Mouse (Mus musculus) midbrain, embryonic 12.5 days (tissue): ENCODE measurements around the gene Cep128. TPM values are rescaled to one million over a fixed set of nuclear protein-coding genes. Genes with fewer than 3 reads are reported as not detected.

ENCODE experiments used
- ATAC-seq: fragments of 200-750 bp; cut with Nextera tagmentation; 2 replicates; pipeline ENCODE4 v1.8.0; 2017; ENCODE audit warnings: low read depth, moderate TSS enrichment, moderate library complexity; ENCODE audit not compliant: low FRiP score
- H3K27ac ChIP-seq: fragments of 300-500 bp; sonication (generic); replicated peaks from 2 replicates; pipeline ENCODE4 v1.5.1; 2016; ENCODE audit warnings: mild to moderate bottlenecking
- H3K27me3 ChIP-seq: fragments of 300-500 bp; sonication (generic); 2 replicates; pipeline ENCODE4 v1.6.1; 2016; ENCODE audit warnings: mild to moderate bottlenecking
- H3K36me3 ChIP-seq: fragments of 300-500 bp; sonication (generic); 2 replicates; pipeline ENCODE4 v1.6.1; 2016
- H3K4me1 ChIP-seq: fragments of 300-500 bp; sonication (generic); 2 replicates; pipeline ENCODE4 v1.6.1; 2016
- H3K4me2 ChIP-seq: fragments of 300-500 bp; sonication (generic); replicated peaks from 2 replicates; pipeline ENCODE4 v1.6.1; 2016; ENCODE audit warnings: mild to moderate bottlenecking, moderate library complexity
- H3K4me3 ChIP-seq: fragments of 300-500 bp; sonication (generic); 2 replicates; pipeline ENCODE4 v1.5.1; 2016; ENCODE audit warnings: mild to moderate bottlenecking
- H3K9ac ChIP-seq: fragments of 300-500 bp; sonication (generic); replicated peaks from 2 replicates; pipeline ENCODE4 v1.6.1; 2016; ENCODE audit warnings: mild to moderate bottlenecking, moderate library complexity
- H3K9me3 ChIP-seq: fragments of 300-500 bp; sonication (generic); 2 replicates; pipeline ENCODE4 v1.6.1; 2016; ENCODE audit warnings: mild to moderate bottlenecking
- WGBS: fragments of 180-500 bp; shearing (Covaris S2); methylation state at CpG from one replicate; pipeline ENCODE4 v1.1.7; 2016; 5-methylcytosine and 5-hydroxymethylcytosine counted together
- polyA plus RNA-seq: library from polyadenylated mRNA; unstranded; fragments of >200 nt; fragmentation: Nextera tagmentation; extraction: Ambion mirVana; gene quantifications from 2 replicates; pipeline ENCODE4 v1.2.1, GENCODE M21; 2016

Cep128 gene
- polyA plus RNA-seq, 1 experiment from 2014 or later = 8.5 TPM

- Histone ChIP-seq H3K9me3 (no peaks in the 10 kb centered on the region), H3K27me3 (no peaks in the 10 kb centered on the region), H3K9ac (no peak overlapping the region), H3K4me1 (no peaks in the 10 kb centered on the region), H3K36me3 (no peaks in the 10 kb centered on the region), H3K27ac (no peak overlapping the region), H3K4me3 (no peak overlapping the region), H3K4me2 (no peak overlapping the region)
- ATAC-seq = no peak
- 80% methylated on average over 4 of the region's 4 CpGs for WGBS
Measured at GRCm38 (mm10) chr12:91041363-91041762, 342.8 kb downstream of the Cep128 start.

GRCm38 (mm10) chr12:91040267-91040905, 343.8 kb downstream of the Cep128 start:
- H3K9me3 ChIP-seq = no peaks in the 10 kb centered on the region
- H3K9ac ChIP-seq = no peak overlapping the region
- H3K4me3 ChIP-seq = no peak overlapping the region
- H3K4me2 ChIP-seq = no peak overlapping the region
- no peaks in the 10 kb centered on the region for H3K4me1 ChIP-seq
- no peaks in the 10 kb centered on the region for H3K36me3 ChIP-seq
- WGBS = 79% methylated on average over 7 of the region's 7 CpGs
- H3K27ac ChIP-seq = no peak overlapping the region
- 0 out of 2 replicates have a peak, but pooled peaks have one; percentile 44 for ATAC-seq
- no peaks in the 10 kb centered on the region for H3K27me3 ChIP-seq

- Histone ChIP-seq H3K4me1 (no peaks in the 10 kb centered on the region), H3K27ac (no peak overlapping the region), H3K27me3 (no peaks in the 10 kb centered on the region), H3K9me3 (no peaks in the 10 kb centered on the region), H3K4me3 (no peak overlapping the region), H3K36me3 (no peaks in the 10 kb centered on the region), H3K9ac (no peak overlapping the region), H3K4me2 (no peak overlapping the region)
- WGBS = 87% methylated on average over 5 of the region's 5 CpGs
- ATAC-seq = no peak
Measured at GRCm38 (mm10) chr12:91029116-91029515, 355.1 kb downstream of the Cep128 start.

- H3K9me3 ChIP-seq = no peaks in the 10 kb centered on the region
- H3K27ac ChIP-seq = no peak overlapping the region
- ATAC-seq = no peak
- WGBS = 85% methylated on average over 9 of the region's 9 CpGs
- H3K4me3 ChIP-seq = no peak overlapping the region
- no peaks in the 10 kb centered on the region for H3K4me1 ChIP-seq
- no peaks in the 10 kb centered on the region for H3K36me3 ChIP-seq
- no peak overlapping the region for H3K9ac ChIP-seq
- H3K27me3 ChIP-seq = no peaks in the 10 kb centered on the region
- H3K4me2 ChIP-seq = no peak overlapping the region
Measured at GRCm38 (mm10) chr12:91027681-91028080, 356.5 kb downstream of the Cep128 start.

- ATAC-seq = no peak
- no peak overlapping the region for H3K27ac ChIP-seq
Measured at GRCm38 (mm10) chr12:91027100-91027499, 357.1 kb downstream of the Cep128 start.

GRCm38 (mm10) chr12:91015075-91015474, 369.1 kb downstream of the Cep128 start:
- Histone ChIP-seq H3K9me3 (no peaks in the 10 kb centered on the region), H3K27me3 (no peaks in the 10 kb centered on the region), H3K4me3 (no peak overlapping the region), H3K4me1 (0 out of 2 replicates have a peak, but pooled peaks cover 3% of the 10 kb centered on the region), H3K4me2 (no peak overlapping the region), H3K27ac (no peak overlapping the region), H3K36me3 (no peaks in the 10 kb centered on the region), H3K9ac (no peak overlapping the region)
- ATAC-seq = no peak
- WGBS = 62% methylated on average over 6 of the region's 6 CpGs

More at GRCm38 (mm10) chr12:91027100-91027499, 357.1 kb downstream of the Cep128 start:
- H3K4me2 ChIP-seq = no peak overlapping the region
- WGBS = 88% methylated on average over 4 of the region's 4 CpGs
- no peaks in the 10 kb centered on the region for H3K4me1 ChIP-seq
- no peak overlapping the region for H3K4me3 ChIP-seq
- no peaks in the 10 kb centered on the region for H3K9me3 ChIP-seq
- H3K36me3 ChIP-seq = no peaks in the 10 kb centered on the region
- H3K27me3 ChIP-seq = no peaks in the 10 kb centered on the region
- no peak overlapping the region for H3K9ac ChIP-seq

GRCm38 (mm10) chr12:91013043-91013442, 371.2 kb downstream of the Cep128 start:
- H3K4me1 ChIP-seq = 0 out of 2 replicates have a peak, but pooled peaks cover 3% of the 10 kb centered on the region
- 84% methylated on average over 6 of the region's 6 CpGs for WGBS
- no peak overlapping the region for H3K27ac ChIP-seq
- no peaks in the 10 kb centered on the region for H3K27me3 ChIP-seq
- no peaks in the 10 kb centered on the region for H3K9me3 ChIP-seq
- H3K4me3 ChIP-seq = no peak overlapping the region
- no peaks in the 10 kb centered on the region for H3K36me3 ChIP-seq
- H3K9ac ChIP-seq = no peak overlapping the region
- no peak overlapping the region for H3K4me2 ChIP-seq
- ATAC-seq = no peak

GRCm38 (mm10) chr12:91012184-91012583, 372.0 kb downstream of the Cep128 start:
- Histone ChIP-seq H3K4me1 (0 out of 2 replicates have a peak, but pooled peaks cover 3% of the 10 kb centered on the region), H3K27me3 (no peaks in the 10 kb centered on the region), H3K4me2 (no peak overlapping the region), H3K9ac (no peak overlapping the region), H3K27ac (no peak overlapping the region), H3K9me3 (no peaks in the 10 kb centered on the region), H3K36me3 (no peaks in the 10 kb centered on the region), H3K4me3 (no peak overlapping the region)
- WGBS = 64% methylated on average over 4 of the region's 4 CpGs
- no peak for ATAC-seq

GRCm38 (mm10) chr12:91008736-91009135, 375.5 kb downstream of the Cep128 start:
- Histone ChIP-seq H3K4me2 (no peak overlapping the region), H3K9me3 (no peaks in the 10 kb centered on the region), H3K27me3 (no peaks in the 10 kb centered on the region), H3K4me1 (no peaks in the 10 kb centered on the region), H3K36me3 (no peaks in the 10 kb centered on the region), H3K4me3 (no peak overlapping the region), H3K27ac (no peak overlapping the region), H3K9ac (no peak overlapping the region)
- 83% methylated on average over 5 of the region's 5 CpGs for WGBS
- no peak for ATAC-seq

- WGBS = 88% methylated on average over 3 of the region's 3 CpGs
- no peak overlapping the region for H3K4me2 ChIP-seq
- no peaks in the 10 kb centered on the region for H3K4me1 ChIP-seq
- no peak overlapping the region for H3K9ac ChIP-seq
- no peak overlapping the region for H3K4me3 ChIP-seq
- H3K27ac ChIP-seq = no peak overlapping the region
- ATAC-seq = no peak
- H3K9me3 ChIP-seq = no peaks in the 10 kb centered on the region
- no peaks in the 10 kb centered on the region for H3K36me3 ChIP-seq
- H3K27me3 ChIP-seq = no peaks in the 10 kb centered on the region
Measured at GRCm38 (mm10) chr12:91008170-91008569, 376.0 kb downstream of the Cep128 start.

- Histone ChIP-seq H3K27me3 (no peaks in the 10 kb centered on the region), H3K4me3 (no peak overlapping the region), H3K36me3 (no peaks in the 10 kb centered on the region), H3K27ac (no peak overlapping the region), H3K9ac (no peak overlapping the region), H3K4me2 (no peak overlapping the region), H3K9me3 (no peaks in the 10 kb centered on the region), H3K4me1 (no peaks in the 10 kb centered on the region)
- ATAC-seq = no peak
- 90% methylated on average over 4 of the region's 4 CpGs for WGBS
Measured at GRCm38 (mm10) chr12:90997539-90997938, 386.7 kb downstream of the Cep128 start.

- H3K9ac ChIP-seq = no peak overlapping the region
- H3K4me3 ChIP-seq = no peak overlapping the region
- no peak for ATAC-seq
- WGBS = 88% methylated on average over 2 of the region's 2 CpGs
- no peak overlapping the region for H3K27ac ChIP-seq
- H3K27me3 ChIP-seq = no peaks in the 10 kb centered on the region
- no peaks in the 10 kb centered on the region for H3K36me3 ChIP-seq
- no peaks in the 10 kb centered on the region for H3K4me1 ChIP-seq
- H3K9me3 ChIP-seq = no peaks in the 10 kb centered on the region
- H3K4me2 ChIP-seq = no peak overlapping the region
Measured at GRCm38 (mm10) chr12:90993331-90993730, 390.9 kb downstream of the Cep128 start.

GRCm38 (mm10) chr12:90987782-90988181, 396.4 kb downstream of the Cep128 start:
- Histone ChIP-seq H3K4me2 (no peak overlapping the region), H3K9me3 (no peaks in the 10 kb centered on the region), H3K27ac (no peak overlapping the region), H3K4me1 (no peaks in the 10 kb centered on the region), H3K36me3 (no peaks in the 10 kb centered on the region), H3K4me3 (no peak overlapping the region), H3K27me3 (no peaks in the 10 kb centered on the region), H3K9ac (no peak overlapping the region)
- ATAC-seq = no peak
- WGBS = 90% methylated on average over 2 of the region's 2 CpGs
